Mouse (Mus musculus) heart, adult 2 months (tissue): Measurements from ENCODE around the gene Pbx1.

ENCODE experiments used
- CTCF ChIP-seq: fragments of 200-600 bp; IDR thresholded peaks from 2 replicates; pipeline ENCODE4 v1.8.1; 2022; ENCODE audit warnings: antibody characterized with exemption, mild to moderate bottlenecking, moderate library complexity
- EP300 ChIP-seq: fragments of 200-500 bp; IDR thresholded peaks from 2 replicates; pipeline ENCODE4 v1.6.1; 2011; ENCODE audit warnings: low read depth, low read length, control low read depth; ENCODE audit not compliant: insufficient read depth
- POLR2A ChIP-seq: fragments of 200-500 bp; IDR thresholded peaks from 2 replicates; pipeline ENCODE4 v1.6.1; 2011; ENCODE audit warnings: mild to moderate bottlenecking, low read depth, low read length, control low read depth; ENCODE audit not compliant: insufficient read depth

GRCm38 (mm10) chr1:168431711-168432231, 299 bp downstream of the Pbx1 start:
- TF ChIP-seq POLR2A, result peak; percentile 79
- no peak for TF ChIP-seq CTCF
- no peak for TF ChIP-seq EP300
